Mouse (Mus musculus) neural tube, embryonic 11.5 days (tissue): ENCODE data around the gene Rbfox2. TPM values are rescaled to one million over a fixed set of nuclear protein-coding genes. Genes with fewer than 3 reads are reported as not detected.

ENCODE experiments used
- ATAC-seq: fragments of 200-750 bp; cut with Nextera tagmentation; 2 replicates; pipeline ENCODE4 v1.8.0; 2017; ENCODE audit warnings: moderate number of reproducible peaks, mild to moderate bottlenecking, moderate TSS enrichment, moderate library complexity; ENCODE audit not compliant: insufficient read depth, low FRiP score, low TSS enrichment
- DNase-seq: peaks from one replicate; pipeline ENCODE4 v3.0.0-alpha.2; 2015; ENCODE audit warnings: low spot score
- H3K27ac ChIP-seq: fragments of 300-500 bp; sonication (generic); 2 replicates; pipeline ENCODE4 v1.5.1; 2014; ENCODE audit warnings: low read depth, mild to moderate bottlenecking, low read length
- H3K27me3 ChIP-seq: fragments of 300-500 bp; sonication (generic); 2 replicates; pipeline ENCODE4 v1.6.1; 2014; ENCODE audit warnings: mild to moderate bottlenecking, low read length, mixed read lengths; ENCODE audit not compliant: control insufficient read depth, insufficient read depth
- H3K36me3 ChIP-seq: fragments of 300-500 bp; sonication (generic); 2 replicates; pipeline ENCODE4 v1.6.1; 2014; ENCODE audit warnings: mild to moderate bottlenecking, low read length, moderate library complexity, mixed read lengths; ENCODE audit not compliant: control insufficient read depth, insufficient read depth
- H3K4me1 ChIP-seq: fragments of 300-500 bp; sonication (generic); 2 replicates; pipeline ENCODE4 v1.6.1; 2014; ENCODE audit warnings: low read length, mixed read lengths; ENCODE audit not compliant: control insufficient read depth, insufficient read depth
- H3K4me2 ChIP-seq: fragments of 300-500 bp; sonication (generic); 2 replicates; pipeline ENCODE4 v1.6.1; 2014; ENCODE audit warnings: low read depth, mild to moderate bottlenecking, moderate library complexity
- H3K4me3 ChIP-seq: fragments of 300-500 bp; sonication (generic); 2 replicates; pipeline ENCODE4 v1.5.1; 2014; ENCODE audit warnings: low read depth, low read length
- H3K9ac ChIP-seq: fragments of 300-500 bp; sonication (generic); 2 replicates; pipeline ENCODE4 v1.6.1; 2014; ENCODE audit warnings: mild to moderate bottlenecking, low read length
- H3K9me3 ChIP-seq: fragments of 300-500 bp; sonication (generic); 2 replicates; pipeline ENCODE4 v1.6.1; 2016; ENCODE audit warnings: low read length; ENCODE audit not compliant: control insufficient read depth
- WGBS: fragments of 180-500 bp; shearing (Covaris S2); extraction: QIAGEN DNeasy Blood & Tissue Kit; methylation state at CpG from one replicate; pipeline ENCODE4 v1.1.7; 2014; 5-methylcytosine and 5-hydroxymethylcytosine counted together
- polyA plus RNA-seq: library from polyadenylated mRNA; unstranded; fragments of >200 nt; fragmentation: Nextera tagmentation; extraction: Ambion mirVana; gene quantifications from 2 replicates; pipeline ENCODE4 v1.2.1, GENCODE M21; 2014

Rbfox2 gene
- polyA plus RNA-seq, 1 experiment from 2014 or later: 123 TPM

DNA sequence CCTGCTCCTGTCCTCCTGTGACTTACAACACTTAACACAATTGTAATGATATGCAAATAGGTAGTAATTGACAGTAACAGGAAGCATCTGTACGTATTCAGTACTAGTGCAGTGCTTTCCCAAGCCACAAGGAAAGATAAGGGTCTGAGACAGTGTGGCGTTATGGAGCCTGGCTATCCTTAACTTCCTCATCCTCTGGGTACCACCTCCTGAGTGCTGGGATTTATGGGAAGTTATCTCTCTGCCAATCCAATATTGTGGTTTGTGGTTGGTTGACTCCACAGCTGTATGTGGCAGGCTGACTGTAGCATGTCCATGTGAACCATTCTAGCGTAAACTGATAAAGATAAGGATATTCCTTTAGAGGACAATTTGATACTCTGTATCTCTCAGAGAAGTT lies 266.0 kb downstream of the Rbfox2 start:
- DNase-seq (no peak), ATAC-seq (no peak)
- no peak overlapping the region for H3K27ac ChIP-seq
- no peak overlapping the region for H3K4me2 ChIP-seq
- H3K27me3 ChIP-seq: no peaks in the 10 kb centered on the region
- WGBS: 84% methylated on average over 3 of the region's 3 CpGs
- no peaks in the 10 kb centered on the region for H3K9me3 ChIP-seq
- 0 out of 2 replicates have a peak, but pooled peaks cover 6% of the 10 kb centered on the region for H3K4me1 ChIP-seq
- no peaks in the 10 kb centered on the region for H3K36me3 ChIP-seq
- no peak overlapping the region for H3K9ac ChIP-seq
- H3K4me3 ChIP-seq: no peak overlapping the region

DNA sequence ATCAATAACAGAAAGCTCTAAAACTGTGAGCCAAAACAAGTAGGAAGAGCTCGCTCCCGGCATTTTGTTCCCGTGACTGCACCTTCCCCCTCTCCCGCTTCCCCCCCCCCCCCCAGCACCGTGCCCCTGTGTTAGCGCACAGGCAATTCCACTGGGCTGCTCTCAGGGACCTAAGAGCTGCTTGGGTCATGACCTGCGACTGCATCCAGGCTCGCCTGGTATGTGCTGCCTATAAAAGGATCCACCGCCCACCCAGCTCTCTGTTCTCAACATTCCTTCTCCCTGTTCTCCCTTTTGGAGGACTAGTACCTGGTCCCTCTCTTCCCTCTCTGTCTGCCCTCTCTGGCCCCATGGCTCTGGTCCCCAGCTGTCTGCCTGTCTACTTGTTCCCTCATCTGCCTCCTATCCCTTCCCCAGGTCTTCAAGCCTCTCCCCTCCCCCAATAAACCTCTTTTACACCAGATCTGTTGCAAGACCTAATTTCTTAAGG lies 267.5 kb downstream of the Rbfox2 start:
- Histone ChIP-seq H3K4me3 (no peak overlapping the region), H3K36me3 (no peaks in the 10 kb centered on the region), H3K4me2 (no peak overlapping the region), H3K4me1 (0 out of 2 replicates have a peak, but pooled peaks cover 6% of the 10 kb centered on the region), H3K9me3 (no peaks in the 10 kb centered on the region), H3K27ac (no peak overlapping the region), H3K27me3 (no peaks in the 10 kb centered on the region), H3K9ac (no peak overlapping the region)
- ATAC-seq (no peak), DNase-seq (no peak)
- 61% methylated on average over 7 of the region's 9 CpGs for WGBS

DNA sequence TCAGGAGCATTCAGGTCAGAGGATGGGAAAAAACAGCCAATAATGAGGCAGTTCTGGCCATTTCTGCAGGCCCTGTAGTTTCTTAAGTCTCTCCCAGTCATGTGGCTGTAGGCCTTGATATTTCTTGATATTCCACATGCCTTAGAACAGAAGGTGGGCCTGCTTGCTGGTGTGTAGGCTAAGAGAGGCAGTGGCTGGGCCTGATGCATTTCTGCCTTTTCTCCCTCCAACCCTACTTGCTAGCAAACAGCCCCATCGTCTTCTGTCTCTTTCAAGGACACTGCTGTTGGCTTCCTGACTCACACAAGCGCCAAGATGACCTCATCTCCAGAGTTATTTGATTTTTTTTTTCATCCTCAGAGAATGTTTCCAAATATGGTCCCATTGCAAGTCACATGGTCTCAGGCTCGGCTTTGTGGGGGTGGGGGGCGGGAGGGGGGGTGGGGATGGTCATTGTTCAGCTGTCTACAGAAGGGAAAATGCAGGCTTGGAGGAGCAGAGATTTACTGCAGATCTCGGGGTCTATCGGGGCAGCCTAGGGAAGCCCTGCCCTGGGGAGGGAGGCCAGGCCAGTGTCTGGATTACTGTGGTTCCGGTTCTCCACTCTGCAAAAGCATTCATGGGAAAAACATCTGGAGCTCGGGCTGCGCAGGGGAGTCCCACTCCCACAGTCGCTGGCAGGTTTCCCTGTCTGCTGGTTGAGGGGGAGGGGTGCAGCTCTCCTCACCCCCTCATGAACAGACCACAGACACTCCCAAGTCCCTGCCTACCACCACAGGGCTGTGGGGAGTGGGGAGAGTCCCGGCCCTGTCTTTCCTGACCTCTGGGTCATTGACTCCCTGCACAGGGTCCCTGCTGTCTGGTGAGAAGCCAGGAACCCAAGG lies 269.3 kb downstream of the Rbfox2 start:
- Histone ChIP-seq H3K4me1 (0 out of 2 replicates have a peak, but pooled peaks cover 6% of the 10 kb centered on the region), H3K36me3 (no peaks in the 10 kb centered on the region), H3K4me2 (no peak overlapping the region), H3K9me3 (no peaks in the 10 kb centered on the region), H3K9ac (peak overlapping the region; percentile 47), H3K27ac (peak overlapping the region; percentile 85), H3K27me3 (no peaks in the 10 kb centered on the region), H3K4me3 (no peak overlapping the region)
- WGBS: 32% methylated on average over 11 of the region's 11 CpGs
- ATAC-seq (no peak), DNase-seq (peak; percentile 64)

DNA sequence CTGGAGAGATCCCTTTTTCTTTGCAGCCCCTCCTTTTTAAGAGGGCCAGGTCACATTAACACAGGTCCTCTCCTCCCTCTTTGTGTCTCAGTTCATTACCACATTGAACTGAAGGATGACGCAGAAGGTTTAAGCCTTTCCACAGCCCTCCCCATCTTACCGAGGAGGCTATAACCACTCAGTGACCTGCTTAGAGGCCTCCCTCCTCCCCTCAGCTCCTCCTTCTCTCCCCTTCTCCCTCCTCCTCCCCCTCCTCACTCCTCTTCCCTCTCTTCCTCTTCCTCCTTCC lies 269.9 kb downstream of the Rbfox2 start:
- no peak overlapping the region for H3K4me2 ChIP-seq
- no peak for ATAC-seq
- H3K4me1 ChIP-seq: 0 out of 2 replicates have a peak, but pooled peaks cover 6% of the 10 kb centered on the region
- WGBS: 47% methylated on average over 2 of the region's 2 CpGs
- H3K27me3 ChIP-seq: no peaks in the 10 kb centered on the region
- H3K27ac ChIP-seq: peak overlapping the region; percentile 85
- H3K4me3 ChIP-seq: no peak overlapping the region
- no peaks in the 10 kb centered on the region for H3K9me3 ChIP-seq
- no peaks in the 10 kb centered on the region for H3K36me3 ChIP-seq
- no peak for DNase-seq
- H3K9ac ChIP-seq: peak overlapping the region; percentile 47

GRCm38 (mm10) chr15:77036320-77036988 lies 270.4 kb downstream of the Rbfox2 start:
- 72% methylated on average over 11 of the region's 11 CpGs for WGBS
- Histone ChIP-seq H3K9me3 (no peaks in the 10 kb centered on the region), H3K27ac (peak overlapping the region; percentile 85), H3K4me2 (no peak overlapping the region), H3K27me3 (no peaks in the 10 kb centered on the region), H3K9ac (peak overlapping the region; percentile 47), H3K36me3 (no peaks in the 10 kb centered on the region), H3K4me3 (no peak overlapping the region), H3K4me1 (0 out of 2 replicates have a peak, but pooled peaks cover 6% of the 10 kb centered on the region)
- ATAC-seq (no peak), DNase-seq (no peak)

DNA sequence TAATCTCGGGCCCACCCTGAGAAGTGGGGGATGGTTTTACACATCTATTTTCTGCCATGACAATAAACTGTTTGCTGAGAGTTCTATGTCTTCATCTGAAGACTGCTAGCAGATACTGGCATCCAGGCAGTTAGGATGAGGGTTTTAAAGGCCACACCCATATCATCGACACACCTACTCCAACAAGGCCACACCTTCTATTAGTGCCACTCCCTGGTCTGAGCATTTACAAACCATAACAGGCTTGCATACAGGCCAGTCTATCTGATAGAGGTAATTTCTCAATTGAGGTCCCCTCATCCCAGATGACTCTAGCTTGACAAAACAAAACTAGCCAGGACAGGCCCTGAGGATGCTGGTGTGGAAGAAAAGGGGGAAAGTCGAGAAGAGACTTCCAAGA lies 271.2 kb downstream of the Rbfox2 start:
- H3K36me3 ChIP-seq: no peaks in the 10 kb centered on the region
- ATAC-seq: no peak
- H3K9me3 ChIP-seq: no peaks in the 10 kb centered on the region
- H3K4me1 ChIP-seq: 0 out of 2 replicates have a peak, but pooled peaks cover 6% of the 10 kb centered on the region
- no peak overlapping the region for H3K4me3 ChIP-seq
- H3K4me2 ChIP-seq: no peak overlapping the region
- DNase-seq: no peak
- WGBS: 92% methylated on average over 3 of the region's 3 CpGs
- H3K27ac ChIP-seq: no peak overlapping the region
- no peaks in the 10 kb centered on the region for H3K27me3 ChIP-seq
- H3K9ac ChIP-seq: no peak overlapping the region

GRCm38 (mm10) chr15:77034526-77034925 lies 272.3 kb downstream of the Rbfox2 start:
- Histone ChIP-seq H3K9ac (no peak overlapping the region), H3K4me2 (no peak overlapping the region), H3K27ac (no peak overlapping the region), H3K36me3 (no peaks in the 10 kb centered on the region), H3K4me1 (0 out of 2 replicates have a peak, but pooled peaks cover 6% of the 10 kb centered on the region), H3K27me3 (no peaks in the 10 kb centered on the region), H3K4me3 (no peak overlapping the region), H3K9me3 (no peaks in the 10 kb centered on the region)
- 77% methylated on average over 6 of the region's 6 CpGs for WGBS
- DNase-seq: no peak
- no peak for ATAC-seq

- 67% methylated on average over 3 of the region's 3 CpGs for WGBS
- no peak overlapping the region for H3K9ac ChIP-seq
- H3K4me2 ChIP-seq: no peak overlapping the region
- H3K4me3 ChIP-seq: no peak overlapping the region
- no peaks in the 10 kb centered on the region for H3K9me3 ChIP-seq
- no peak for ATAC-seq
- H3K4me1 ChIP-seq: no peaks in the 10 kb centered on the region
- no peak overlapping the region for H3K27ac ChIP-seq
- H3K27me3 ChIP-seq: no peaks in the 10 kb centered on the region
- H3K36me3 ChIP-seq: no peaks in the 10 kb centered on the region
- DNase-seq: no peak
These were observed 275.5 kb downstream of the Rbfox2 start for GRCm38 (mm10) chr15:77031271-77031670.
